28 mouse cellular contexts compared by ENCODE assay signal in genomic region chr11:31735257-31735656, GRCm38 (mm10).
A peak's percentile ranks its signal among the peaks of the same experiment; 100 is the strongest.
DNase-seq lines count a peak whose midpoint lies in the region; ATAC-seq and TF ChIP-seq lines count a peak whose summit lies in the region.
"Had no signal": no experiment of that assay in that cellular context is flagged by ENCODE, and none has a peak within 500 bp of the region (broad histone marks: within the 10 kb centered on the region; RNA-seq: fewer than 3 reads in every experiment).

No protein-coding gene starts in this region.

- WGBS in liver, embryonic 13.5 days (ENCODE audit: insufficient replicate concordance): 80% methylated on average over 6 of the region's 6 CpGs
- 95% methylated on average over 6 of the region's 6 CpGs for WGBS in midbrain, embryonic 14.5 days
- 95% methylated on average over 6 of the region's 6 CpGs for WGBS in midbrain, embryonic 11.5 days
- WGBS in macrophage (ENCODE audit: missing documents): 96% methylated on average over 6 of the region's 6 CpGs

- DNase-seq in gastrocnemius, adult 2 months: no peak
- no peak for DNase-seq in gastrocnemius, postnatal 25 days
- DNase-seq in liver, embryonic 13.5 days: no peak
- DNase-seq in liver: no peak
- no peak for DNase-seq in midbrain, embryonic 14.5 days
- no peak for DNase-seq in midbrain, embryonic 11.5 days (ENCODE audit: low spot score, missing footprints)
- no peak for DNase-seq in right cerebral cortex, postnatal 4 days
- DNase-seq: adrenal gland, postnatal 36 days; cerebellum, adult 11 months; cerebellum, adult 9-11 months; embryo, embryonic 11 days; kidney, adult 9 months; kidney, postnatal 10 days; layer of hippocampus, postnatal 36 days; lung, postnatal 36 days; retina, postnatal 1 day; right cerebral cortex, postnatal 14 days had no signal

- ATAC-seq in liver, embryonic 13.5 days (ENCODE audit: low read depth): 0 out of 2 replicates have a peak, but pooled peaks have one; percentile 18
- ATAC-seq in midbrain, embryonic 14.5 days (ENCODE audit: low FRiP score, low TSS enrichment): no peak
- no peak for ATAC-seq in midbrain, embryonic 11.5 days (ENCODE audit: low FRiP score)
- ATAC-seq: forebrain, embryonic 14.5 days; intestine, embryonic 16.5 days; Patski had no signal

- H3K79me2 ChIP-seq in macrophage (ENCODE audit: inconsistent target): no peaks in the 10 kb centered on the region

- intact Hi-C loops in gastrocnemius, adult 2 months (cut with DNase I): no loop called here

- no peaks in the 10 kb centered on the region for H3K36me3 ChIP-seq in liver, embryonic 13.5 days
- H3K36me3 ChIP-seq in midbrain, embryonic 14.5 days (ENCODE audit: control insufficient read depth, insufficient read depth, low read length): no peaks in the 10 kb centered on the region
- H3K36me3 ChIP-seq in midbrain, embryonic 11.5 days (ENCODE audit: control insufficient read depth, insufficient read depth, low read length): no peaks in the 10 kb centered on the region
- no peaks in the 10 kb centered on the region for H3K36me3 ChIP-seq in macrophage (ENCODE audit: inconsistent target)
- H3K36me3 ChIP-seq: embryonic facial prominence, embryonic 12.5 days; G1E; limb, embryonic 10.5 days; limb, embryonic 15.5 days; neural tube, embryonic 15.5 days; stomach, embryonic 15.5 days had no signal

- no peak for TF ChIP-seq CTCF in gastrocnemius, adult 2 months (IDR thresholded peaks at IDR 0.05)

- H3K27me3 ChIP-seq in liver, embryonic 13.5 days: 0 out of 2 replicates have a peak, but pooled peaks cover 3% of the 10 kb centered on the region
- no peaks in the 10 kb centered on the region for H3K27me3 ChIP-seq in midbrain, embryonic 14.5 days (ENCODE audit: control insufficient read depth, insufficient read depth, low read length)
- no peaks in the 10 kb centered on the region for H3K27me3 ChIP-seq in midbrain, embryonic 11.5 days (ENCODE audit: control insufficient read depth, insufficient read depth, low read length)
- H3K27me3 ChIP-seq: embryonic facial prominence, embryonic 12.5 days; limb, embryonic 15.5 days; neural tube, embryonic 15.5 days; Patski; stomach, embryonic 15.5 days had no signal

- H3K4me2 ChIP-seq in liver, embryonic 13.5 days: no peak overlapping the region
- no peak overlapping the region for H3K4me2 ChIP-seq in midbrain, embryonic 14.5 days (ENCODE audit: low read length)
- no peak overlapping the region for H3K4me2 ChIP-seq in midbrain, embryonic 11.5 days
- H3K4me2 ChIP-seq: embryonic facial prominence, embryonic 12.5 days; limb, embryonic 15.5 days; neural tube, embryonic 15.5 days; stomach, embryonic 15.5 days had no signal

- H3K27ac ChIP-seq in gastrocnemius, adult 2 months: peak overlapping the region; percentile 20; the same call in 1 of the 2 replicates
- H3K27ac ChIP-seq in liver, embryonic 13.5 days: no peak overlapping the region
- H3K27ac ChIP-seq in midbrain, embryonic 14.5 days (replicated peaks; ENCODE audit: low read depth, low read length): 0 out of 2 replicates have a peak overlapping the region, but pooled peaks have one; percentile 65
- H3K27ac ChIP-seq in midbrain, embryonic 11.5 days (ENCODE audit: low read depth, low read length): no peak overlapping the region
- H3K27ac ChIP-seq in macrophage: peak overlapping the region; percentile 91
- H3K27ac ChIP-seq: embryonic facial prominence, embryonic 12.5 days; limb, embryonic 10.5 days; limb, embryonic 15.5 days; stomach, embryonic 15.5 days had no signal

- no peak overlapping the region for H3K9ac ChIP-seq in liver, embryonic 13.5 days
- no peak overlapping the region for H3K9ac ChIP-seq in midbrain, embryonic 14.5 days (replicated peaks; ENCODE audit: low read length)
- no peak overlapping the region for H3K9ac ChIP-seq in midbrain, embryonic 11.5 days (ENCODE audit: low read length)
- H3K9ac ChIP-seq: embryonic facial prominence, embryonic 12.5 days; limb, embryonic 15.5 days; neural tube, embryonic 15.5 days; stomach, embryonic 15.5 days had no signal

- H3K4me3 ChIP-seq in gastrocnemius, adult 2 months: no peak overlapping the region
- no peak overlapping the region for H3K4me3 ChIP-seq in liver, embryonic 13.5 days (replicated peaks)
- H3K4me3 ChIP-seq in midbrain, embryonic 14.5 days (replicated peaks; ENCODE audit: low read depth, low read length): no peak overlapping the region
- H3K4me3 ChIP-seq in midbrain, embryonic 11.5 days (ENCODE audit: low read depth, low read length): no peak overlapping the region
- no peak overlapping the region for H3K4me3 ChIP-seq in macrophage (ENCODE audit: inconsistent target)
- H3K4me3 ChIP-seq: embryonic facial prominence, embryonic 12.5 days; limb, embryonic 10.5 days; limb, embryonic 15.5 days; megakaryocyte, embryonic 14.5 days; neural tube, embryonic 15.5 days; stomach, embryonic 15.5 days had no signal

- H3K4me1 ChIP-seq in liver, embryonic 13.5 days (replicated peaks): peaks cover 28% of the 10 kb centered on the region
- H3K4me1 ChIP-seq in midbrain, embryonic 14.5 days (ENCODE audit: control insufficient read depth, insufficient read depth, low read length): peaks cover 23% of the 10 kb centered on the region
- peaks cover 7% of the 10 kb centered on the region for H3K4me1 ChIP-seq in midbrain, embryonic 11.5 days (ENCODE audit: control insufficient read depth, insufficient read depth, low read length)

- no peaks in the 10 kb centered on the region for H3K9me3 ChIP-seq in liver, embryonic 13.5 days (replicated peaks)
- H3K9me3 ChIP-seq in midbrain, embryonic 14.5 days (ENCODE audit: control insufficient read depth, low read length): no peaks in the 10 kb centered on the region
- no peaks in the 10 kb centered on the region for H3K9me3 ChIP-seq in midbrain, embryonic 11.5 days (ENCODE audit: control insufficient read depth, low read length)
- H3K9me3 ChIP-seq: embryonic facial prominence, embryonic 12.5 days; G1E; limb, embryonic 10.5 days; limb, embryonic 15.5 days; megakaryocyte, embryonic 14.5 days; neural tube, embryonic 15.5 days; stomach, embryonic 15.5 days had no signal

Comparison
In these comparisons a context has a peak if more than half of its experiments do, and no peak if none do; other contexts are left out.
1. H3K27ac ChIP-seq: peak in gastrocnemius, adult 2 months (single experiment), midbrain, embryonic 14.5 days (single experiment) and macrophage (single experiment); none in liver, embryonic 13.5 days (single experiment) and midbrain, embryonic 11.5 days (single experiment).